Mouse (Mus musculus) kidney, adult 2 months (tissue): ENCODE results near the gene Cpne5. TPM values are rescaled to one million over a fixed set of nuclear protein-coding genes. Genes with fewer than 3 reads are reported as not detected.
A peak's percentile ranks its signal among the peaks of the same experiment; 100 is the strongest.
"Not testable (repeated sequence)": the region's sequence is repeated elsewhere in the genome, so short reads cannot be mapped to it uniquely, and the experiment has no call there.

Experiments
- DNase-seq: peaks from one replicate; pipeline ENCODE4 v3.0.0; 2021
- H3K27ac ChIP-seq: fragments of 200-500 bp; 2 replicates; pipeline ENCODE4 v1.5.1; 2012; ENCODE audit warnings: low read depth, low read length, control low read depth, inconsistent platforms; ENCODE audit not compliant: insufficient read depth
- H3K27me3 ChIP-seq: fragments of 200-500 bp; replicated peaks from 2 replicates; pipeline ENCODE4 v1.6.1; 2012; ENCODE audit warnings: mild to moderate bottlenecking, moderate library complexity, low read length, inconsistent platforms; ENCODE audit not compliant: control insufficient read depth, insufficient read depth
- H3K36me3 ChIP-seq: fragments of 200-500 bp; 2 replicates; pipeline ENCODE4 v1.6.1; 2012; ENCODE audit warnings: mild to moderate bottlenecking, moderate library complexity, low read length, inconsistent platforms; ENCODE audit not compliant: control insufficient read depth, insufficient read depth
- H3K4me1 ChIP-seq: fragments of 200-500 bp; 2 replicates; pipeline ENCODE4 v1.6.1; 2011; ENCODE audit warnings: low read length; ENCODE audit not compliant: control insufficient read depth, insufficient read depth
- H3K4me3 ChIP-seq: fragments of 200-500 bp; 2 replicates; pipeline ENCODE4 v1.5.1; 2011; ENCODE audit warnings: mild to moderate bottlenecking, low read depth, low read length, control low read depth; ENCODE audit not compliant: insufficient read depth
- CTCF ChIP-seq: fragments of 200-500 bp; conservative IDR thresholded peaks from 2 replicates; pipeline ENCODE4 v1.5.1; 2011; ENCODE audit warnings: low read depth, mild to moderate bottlenecking, control low read depth, low read length, moderate library complexity, mixed read lengths; ENCODE audit not compliant: insufficient read depth, insufficient read length
- POLR2A ChIP-seq: fragments of 200-500 bp; IDR thresholded peaks from one replicate; pipeline ENCODE4 v1.6.1; 2011; ENCODE audit warnings: low read depth, low read length, control low read depth
- WGBS: fragments of 180-500 bp; shearing (Covaris S2); methylation state at CpG from one replicate; pipeline ENCODE4 v1.1.7; 2018; 5-methylcytosine and 5-hydroxymethylcytosine counted together
- polyA plus RNA-seq: library from polyadenylated mRNA; depleted of rRNA; stranded (reverse); fragments of >200 nt; gene quantifications from 2 replicates; pipeline ENCODE4 v1.2.3, GENCODE M21; 2012

The Cpne5 gene
- polyA plus RNA-seq, 1 experiment = 0.78 TPM

GRCm38 (mm10) chr17:29256507-29256906 lies 18.5 kb upstream of the Cpne5 start:
- DNase-seq = no peak
- WGBS = 66% methylated on average over 6 of the region's 6 CpGs
- H3K27ac ChIP-seq = peak overlapping the region; percentile 35
- H3K4me3 ChIP-seq = no peak overlapping the region
- no peaks in the 10 kb centered on the region for H3K36me3 ChIP-seq
- H3K27me3 ChIP-seq = no peaks in the 10 kb centered on the region
- TF ChIP-seq CTCF (no peak), POLR2A (no peak)
- peaks cover 34% of the 10 kb centered on the region for H3K4me1 ChIP-seq

DNA sequence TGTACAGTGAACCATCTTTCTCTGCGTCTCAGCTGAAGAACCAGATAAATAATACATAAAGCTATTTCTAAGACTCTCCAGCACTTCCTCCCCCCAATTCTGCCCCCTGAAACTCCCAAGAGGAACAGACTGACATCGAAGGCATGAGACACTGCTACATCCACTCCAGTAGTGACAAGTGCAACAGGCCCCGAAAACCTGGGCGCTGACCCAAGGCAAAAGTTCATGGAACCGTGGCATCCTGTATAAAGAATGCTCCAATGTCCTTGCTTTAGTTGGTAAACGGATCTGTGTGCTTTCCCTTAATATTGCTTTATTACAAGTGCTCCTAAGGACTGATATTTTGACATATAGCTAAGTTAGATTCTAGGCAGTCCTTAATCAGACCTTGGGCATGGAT lies 16.8 kb upstream of the Cpne5 start:
- peak; percentile 44 for DNase-seq
- not testable (repeated sequence) for H3K4me3 ChIP-seq, H3K27ac ChIP-seq, H3K36me3 ChIP-seq, H3K27me3 ChIP-seq
- 51% methylated on average over 6 of the region's 6 CpGs for WGBS
- H3K4me1 ChIP-seq = peaks cover 36% of the 10 kb centered on the region

DNA sequence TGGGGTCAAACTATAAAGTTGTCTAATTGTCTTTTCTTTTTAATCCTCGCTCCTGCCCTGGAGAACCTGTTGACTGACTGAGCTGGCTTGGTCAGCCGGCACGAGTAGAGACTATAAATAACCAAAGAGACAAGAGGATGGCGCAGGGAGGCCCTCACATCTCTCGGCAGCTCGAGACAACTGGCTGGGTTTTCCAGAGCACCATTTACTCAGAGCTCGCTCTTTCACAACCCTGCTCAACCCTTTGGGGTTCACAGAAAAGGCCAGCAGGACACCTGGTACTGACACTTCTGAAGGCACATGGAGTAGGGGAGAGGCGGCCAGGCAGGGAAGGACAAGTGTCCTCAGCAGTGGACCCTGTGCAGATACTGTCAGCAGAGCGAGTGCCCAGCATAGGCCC lies 15.7 kb upstream of the Cpne5 start:
- no peak for DNase-seq
- H3K4me3 ChIP-seq = no peak overlapping the region
- H3K36me3 ChIP-seq = no peaks in the 10 kb centered on the region
- no peak for TF ChIP-seq POLR2A
- no peak for TF ChIP-seq CTCF
- WGBS = 63% methylated on average over 9 of the region's 9 CpGs
- no peak overlapping the region for H3K27ac ChIP-seq
- no peaks in the 10 kb centered on the region for H3K27me3 ChIP-seq
- peaks cover 36% of the 10 kb centered on the region for H3K4me1 ChIP-seq

- Histone ChIP-seq H3K4me3 (no peak overlapping the region), H3K27me3 (no peaks in the 10 kb centered on the region), H3K27ac (no peak overlapping the region), H3K4me1 (peaks cover 32% of the 10 kb centered on the region), H3K36me3 (no peaks in the 10 kb centered on the region)
- no peak for DNase-seq
- TF ChIP-seq POLR2A (no peak), CTCF (no peak)
- WGBS = 76% methylated on average over 2 of the region's 2 CpGs
Measured at GRCm38 (mm10) chr17:29253236-29253635, 15.3 kb upstream of the Cpne5 start.

DNA sequence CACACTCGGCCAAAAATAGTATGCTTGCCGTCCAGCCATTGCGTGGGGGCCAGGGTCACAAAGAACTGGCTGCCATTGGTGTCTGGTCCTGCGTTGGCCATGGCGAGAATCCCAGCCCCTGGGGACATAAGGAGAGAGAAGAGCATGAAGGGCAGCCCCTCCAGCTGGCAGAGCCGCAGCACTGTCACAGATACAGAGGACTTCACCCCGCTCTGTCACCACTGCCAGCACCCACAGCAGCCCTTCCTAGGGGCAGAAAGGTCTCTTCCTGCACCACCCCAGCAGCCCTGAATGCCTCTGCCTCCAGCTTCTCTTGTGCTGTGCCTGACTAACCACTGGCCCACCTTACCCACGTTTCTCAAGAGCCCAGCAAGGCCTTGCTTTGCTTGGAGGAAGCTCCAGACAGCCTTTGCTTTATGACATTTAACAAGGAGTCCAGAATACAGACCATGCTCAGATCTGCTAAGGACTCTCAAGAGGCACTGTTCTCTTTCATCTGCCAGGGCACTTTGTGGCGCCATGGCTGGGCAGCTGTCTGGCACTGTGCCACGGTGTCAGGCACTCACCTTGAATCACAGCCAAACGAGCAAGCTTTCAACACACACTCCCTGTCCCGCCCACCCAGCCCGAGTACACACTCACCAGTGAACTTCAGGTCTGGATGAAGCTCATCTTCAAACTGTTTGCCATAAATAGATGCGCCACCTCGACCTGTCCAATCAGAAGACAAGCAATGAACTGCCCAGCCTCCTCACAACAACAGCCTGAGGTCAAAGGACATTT lies 13.8 kb upstream of the Cpne5 start:
- peaks cover 23% of the 10 kb centered on the region for H3K4me1 ChIP-seq
- no peak for TF ChIP-seq POLR2A
- TF ChIP-seq CTCF = no peak
- H3K27me3 ChIP-seq = no peaks in the 10 kb centered on the region
- no peak overlapping the region for H3K4me3 ChIP-seq
- H3K27ac ChIP-seq = peak overlapping the region; percentile 18; the same call in 1 of the 2 replicates
- peak; percentile 93 for DNase-seq
- WGBS = 54% methylated on average over 15 of the region's 15 CpGs
- no peaks in the 10 kb centered on the region for H3K36me3 ChIP-seq

GRCm38 (mm10) chr17:29251006-29251405 lies 13.0 kb upstream of the Cpne5 start:
- H3K4me1 ChIP-seq = peaks cover 19% of the 10 kb centered on the region
- 84% methylated on average over 14 of the region's 14 CpGs for WGBS
- not testable (repeated sequence) for H3K27ac ChIP-seq, H3K36me3 ChIP-seq, H3K27me3 ChIP-seq, H3K4me3 ChIP-seq, DNase-seq

DNA sequence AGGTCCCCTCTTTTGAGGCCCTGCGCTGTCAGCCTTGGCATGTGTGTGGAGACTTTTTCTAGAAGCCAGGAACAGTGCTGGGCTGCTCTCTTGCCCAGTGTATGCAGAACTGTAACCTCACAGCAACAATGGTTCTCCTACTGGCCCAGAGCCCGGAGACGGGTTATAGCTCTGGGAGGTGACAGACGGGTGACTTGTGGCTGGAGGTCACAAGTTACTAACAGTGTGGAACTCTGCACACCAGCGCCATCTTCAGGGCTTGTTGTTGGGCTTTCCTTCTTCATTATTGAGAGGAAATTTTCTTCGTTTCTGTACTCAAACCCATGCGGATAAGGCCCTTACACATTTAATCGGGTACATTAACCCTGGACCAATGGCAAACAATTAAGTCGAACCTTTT lies 11.5 kb upstream of the Cpne5 start:
- 46% methylated on average over 9 of the region's 9 CpGs for WGBS
- no peak overlapping the region for H3K4me3 ChIP-seq
- peaks cover 19% of the 10 kb centered on the region for H3K4me1 ChIP-seq
- H3K27ac ChIP-seq = no peak overlapping the region
- TF ChIP-seq POLR2A = no peak
- TF ChIP-seq CTCF = peak; percentile 47
- no peaks in the 10 kb centered on the region for H3K36me3 ChIP-seq
- peak; percentile 83 for DNase-seq
- no peaks in the 10 kb centered on the region for H3K27me3 ChIP-seq
